Mouse (Mus musculus): ENCODE results near the gene Laptm4a. TPM values are rescaled to one million over a fixed set of nuclear protein-coding genes. Genes with fewer than 3 reads are reported as not detected.

Laptm4a gene
- total RNA-seq (2014; fragmentation: Nextera tagmentation) (58.5 and 63.6 TPM in 2 replicates), total RNA-seq (2017) (99.7 and 113 TPM in 2 replicates)

- peak; percentile 78 for ATAC-seq (replicated peaks; ENCODE audit: poor library complexity, severe bottlenecking)
Observed at GRCm38 (mm10) chr12:8921394-8922368, at the start of gene Laptm4a. TSS of gene Laptm4a (plus strand) at chr12:8921664.

GRCm38 (mm10) chr12:8875583-8875982, 45.9 kb upstream of the Laptm4a start:
- no peak for ATAC-seq (replicated peaks; ENCODE audit: poor library complexity, severe bottlenecking)

- no peak for ATAC-seq (replicated peaks; ENCODE audit: poor library complexity, severe bottlenecking)
Observed at GRCm38 (mm10) chr12:8876865-8877264, 44.6 kb upstream of the Laptm4a start.

- ATAC-seq (replicated peaks; ENCODE audit: poor library complexity, severe bottlenecking), result no peak
Observed at GRCm38 (mm10) chr12:8877413-8877812, 44.1 kb upstream of the Laptm4a start.

GRCm38 (mm10) chr12:8878752-8879151, 42.7 kb upstream of the Laptm4a start:
- ATAC-seq (replicated peaks; ENCODE audit: poor library complexity, severe bottlenecking), result no peak

- ATAC-seq (replicated peaks; ENCODE audit: poor library complexity, severe bottlenecking), result no peak
Observed at GRCm38 (mm10) chr12:8879389-8879788, 42.1 kb upstream of the Laptm4a start.

GRCm38 (mm10) chr12:8881736-8882135, 39.7 kb upstream of the Laptm4a start:
- peak; percentile 71; the same call in 1 of the 2 replicates for ATAC-seq (replicated peaks; ENCODE audit: poor library complexity, severe bottlenecking)

GRCm38 (mm10) chr12:8882376-8882775, 39.1 kb upstream of the Laptm4a start:
- ATAC-seq (replicated peaks; ENCODE audit: poor library complexity, severe bottlenecking), result no peak

GRCm38 (mm10) chr12:8884426-8885145, 36.9 kb upstream of the Laptm4a start:
- no peak for ATAC-seq (replicated peaks; ENCODE audit: poor library complexity, severe bottlenecking)

GRCm38 (mm10) chr12:8885146-8885543, 36.3 kb upstream of the Laptm4a start:
- ATAC-seq (replicated peaks; ENCODE audit: poor library complexity, severe bottlenecking), result no peak

- no peak for ATAC-seq (replicated peaks; ENCODE audit: poor library complexity, severe bottlenecking)
Observed at GRCm38 (mm10) chr12:8885950-8886349, 35.5 kb upstream of the Laptm4a start.

- no peak for ATAC-seq (replicated peaks; ENCODE audit: poor library complexity, severe bottlenecking)
Observed at GRCm38 (mm10) chr12:8888445-8888844, 33.0 kb upstream of the Laptm4a start.

- ATAC-seq (replicated peaks; ENCODE audit: poor library complexity, severe bottlenecking), result peak; percentile 92
Observed at GRCm38 (mm10) chr12:8889117-8889665, 32.3 kb upstream of the Laptm4a start.

GRCm38 (mm10) chr12:8892876-8893532, 28.5 kb upstream of the Laptm4a start:
- ATAC-seq (replicated peaks; ENCODE audit: poor library complexity, severe bottlenecking), result no peak

- ATAC-seq (replicated peaks; ENCODE audit: poor library complexity, severe bottlenecking), result no peak
Observed at GRCm38 (mm10) chr12:8897140-8897539, 24.3 kb upstream of the Laptm4a start.

- ATAC-seq (replicated peaks; ENCODE audit: poor library complexity, severe bottlenecking), result no peak
Observed at GRCm38 (mm10) chr12:8898879-8899785, 22.3 kb upstream of the Laptm4a start.

- ATAC-seq (replicated peaks; ENCODE audit: poor library complexity, severe bottlenecking), result no peak
Observed at GRCm38 (mm10) chr12:8900107-8900698, 21.3 kb upstream of the Laptm4a start.

GRCm38 (mm10) chr12:8900919-8901663, 20.4 kb upstream of the Laptm4a start:
- ATAC-seq (replicated peaks; ENCODE audit: poor library complexity, severe bottlenecking), result peak; percentile 22
